Mouse (Mus musculus): Measurements from ENCODE around the gene Arl10.

GRCm38 (mm10) chr13:54570736-54571135 is 4.1 kb upstream of the Arl10 start:
- TF ChIP-seq CTCF (IDR thresholded peaks at IDR 0.05; ENCODE audit: low read depth) (no peak), EP300 (IDR thresholded peaks at IDR 0.05; ENCODE audit: low read depth) (no peak)
